Mouse (Mus musculus): ENCODE results near the gene Actr3. TPM values are rescaled to one million over a fixed set of nuclear protein-coding genes. Genes with fewer than 3 reads are reported as not detected.
"Not testable (repeated sequence)": the region's sequence is repeated elsewhere in the genome, so short reads cannot be mapped to it uniquely, and the experiment has no call there.

Gene Actr3
- polyA plus RNA-seq, 2 experiments from 2014 or later: 596 to 674 TPM

GRCm38 (mm10) chr1:125438826-125439225 lies 3.3 kb upstream of the Actr3 start:
- ATAC-seq: no peak

DNA sequence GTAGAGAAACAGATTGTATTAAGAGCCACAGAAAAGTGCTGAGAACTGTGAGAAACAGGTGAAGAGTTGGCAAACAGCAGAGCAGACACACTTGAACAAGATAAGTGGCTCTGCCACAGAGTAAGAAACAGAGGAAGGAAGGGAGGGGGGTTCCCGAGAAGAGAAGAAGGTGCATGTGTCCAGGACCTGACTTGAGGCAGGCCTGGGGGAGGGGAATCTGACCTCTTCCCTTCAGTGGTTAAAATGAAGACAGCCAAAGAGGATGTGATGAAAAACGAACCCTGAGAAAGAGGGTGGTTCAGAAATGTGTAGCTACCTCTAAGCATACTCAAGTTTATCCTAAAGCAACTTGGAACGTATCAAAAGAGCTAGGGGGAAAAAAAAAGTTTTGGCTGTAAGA lies 2.4 kb upstream of the Actr3 start:
- ATAC-seq: no peak

DNA sequence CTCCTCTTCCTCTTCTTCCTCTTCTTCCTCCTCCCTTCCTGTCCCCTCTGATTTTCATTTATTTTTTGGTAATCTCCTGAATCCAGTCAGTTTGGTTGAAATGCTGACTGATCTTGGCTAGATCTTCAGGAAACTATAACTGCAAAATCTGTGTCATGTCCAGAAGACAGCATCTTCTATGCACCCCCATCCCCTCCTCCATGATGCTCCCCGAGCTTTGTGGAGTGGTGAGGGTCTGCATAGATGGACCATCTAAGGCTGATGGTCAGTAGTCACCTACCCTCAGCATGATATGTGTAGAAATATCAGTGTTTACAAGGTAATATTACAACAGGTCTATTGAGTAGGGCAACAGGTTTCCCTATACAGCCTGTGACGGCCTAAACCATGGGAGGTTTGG lies 1.6 kb upstream of the Actr3 start:
- ATAC-seq: no peak

DNA sequence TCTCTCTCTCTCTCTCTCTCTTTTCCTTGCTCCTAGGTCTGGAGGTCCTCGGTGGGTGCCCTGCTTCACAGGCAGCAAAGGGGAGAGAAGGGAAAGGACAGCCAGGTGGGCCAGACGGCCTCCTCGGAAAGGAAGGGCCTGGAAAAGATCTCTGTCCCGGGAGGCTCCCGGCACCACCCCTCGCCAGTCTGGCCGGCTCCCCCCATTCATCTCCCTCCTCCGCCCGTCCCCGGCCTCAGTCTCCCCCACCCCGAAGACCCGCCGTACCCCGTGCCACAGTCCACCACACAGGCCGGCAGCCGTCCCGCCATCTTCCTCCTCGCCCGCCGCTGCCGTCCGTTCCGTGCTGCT lies 534 bp downstream of the Actr3 start:
- ATAC-seq: no peak

DNA sequence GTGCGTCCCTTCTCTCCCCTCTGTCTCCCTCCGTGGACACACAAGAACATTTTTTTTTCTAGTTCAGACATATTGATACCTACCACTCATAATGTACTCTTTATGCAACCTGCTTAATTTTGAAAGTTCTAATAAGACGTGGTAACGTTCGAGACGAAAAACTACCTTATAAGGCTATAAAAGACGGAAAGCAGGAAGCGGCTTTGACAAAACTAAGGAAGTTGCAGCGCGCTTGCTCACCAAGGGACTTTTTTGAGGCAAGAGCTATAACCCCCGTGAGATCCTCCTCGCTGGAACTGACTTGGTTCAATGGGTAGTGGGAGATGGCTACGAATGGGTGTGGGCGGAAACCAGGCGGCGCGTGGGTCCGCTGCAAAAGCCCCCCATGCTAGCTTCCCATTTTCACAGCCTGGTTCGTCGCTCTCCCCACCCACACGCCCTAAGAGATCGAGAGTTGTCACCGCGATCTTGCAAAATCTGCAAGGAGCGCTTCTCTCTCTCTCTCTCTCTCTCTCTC lies 984 bp downstream of the Actr3 start:
- ATAC-seq: peak; percentile 55

GRCm38 (mm10) chr1:125431286-125431685 lies 4.2 kb downstream of the Actr3 start:
- no peak for ATAC-seq

GRCm38 (mm10) chr1:125430737-125431136 lies 4.8 kb downstream of the Actr3 start:
- peak; percentile 26 for ATAC-seq

DNA sequence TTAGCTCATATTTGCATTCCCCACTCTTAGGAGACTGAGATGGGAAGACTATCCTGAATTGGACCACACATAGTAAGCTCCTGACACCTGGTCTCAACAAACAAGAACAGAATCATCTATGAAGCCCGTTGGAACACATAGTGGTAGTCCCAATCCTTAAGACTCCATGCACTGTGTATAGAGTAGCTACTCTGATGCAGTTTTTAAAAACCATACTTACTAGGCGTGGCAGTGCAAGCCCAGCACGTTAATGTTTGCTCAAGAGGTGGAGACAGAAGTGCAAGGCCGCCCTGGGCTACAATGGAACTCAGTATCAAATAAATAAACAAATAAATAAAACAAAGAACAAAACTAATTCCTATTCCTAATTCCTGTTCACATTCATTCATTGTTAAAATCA lies 5.5 kb downstream of the Actr3 start:
- ATAC-seq: no peak

DNA sequence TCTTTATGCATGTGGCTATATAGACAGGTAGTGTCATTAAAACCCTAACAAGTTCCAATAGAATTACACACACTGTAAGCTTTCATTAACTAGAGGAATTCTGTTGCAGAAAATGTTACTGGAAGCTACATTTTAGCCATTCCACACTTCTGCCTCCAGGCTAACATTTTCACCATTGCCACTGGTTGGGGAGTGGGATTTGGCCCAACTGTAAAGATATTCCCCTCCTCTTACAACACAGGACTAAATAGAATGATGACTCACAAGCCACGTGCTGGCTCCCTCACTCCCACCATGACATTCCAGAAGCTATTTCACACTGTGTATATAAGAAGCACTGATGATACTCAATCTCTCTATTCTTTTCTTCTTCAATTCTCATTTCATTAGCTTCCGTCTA lies 7.2 kb downstream of the Actr3 start:
- no peak for ATAC-seq

GRCm38 (mm10) chr1:125426387-125427045 lies 9.0 kb downstream of the Actr3 start:
- peak; percentile 41 for ATAC-seq

DNA sequence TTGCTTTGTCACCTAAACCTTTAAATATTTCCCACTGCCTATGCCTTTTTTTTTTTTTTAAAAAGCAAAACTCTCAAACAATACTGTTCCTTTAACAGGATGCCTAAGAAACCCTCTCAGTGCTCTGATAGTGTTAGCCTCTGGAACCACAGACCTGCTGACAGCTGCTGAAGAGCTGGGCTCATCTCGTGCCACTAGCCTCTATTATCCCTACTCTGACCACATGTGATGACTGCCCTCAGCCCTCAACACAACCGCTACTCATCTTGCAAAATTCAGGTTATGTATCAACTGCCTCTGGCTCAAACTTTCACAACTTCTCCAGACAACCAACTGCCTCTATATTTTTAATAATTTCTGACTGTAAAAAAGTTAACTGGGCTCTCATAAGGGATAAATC lies 15.6 kb downstream of the Actr3 start:
- no peak for ATAC-seq

DNA sequence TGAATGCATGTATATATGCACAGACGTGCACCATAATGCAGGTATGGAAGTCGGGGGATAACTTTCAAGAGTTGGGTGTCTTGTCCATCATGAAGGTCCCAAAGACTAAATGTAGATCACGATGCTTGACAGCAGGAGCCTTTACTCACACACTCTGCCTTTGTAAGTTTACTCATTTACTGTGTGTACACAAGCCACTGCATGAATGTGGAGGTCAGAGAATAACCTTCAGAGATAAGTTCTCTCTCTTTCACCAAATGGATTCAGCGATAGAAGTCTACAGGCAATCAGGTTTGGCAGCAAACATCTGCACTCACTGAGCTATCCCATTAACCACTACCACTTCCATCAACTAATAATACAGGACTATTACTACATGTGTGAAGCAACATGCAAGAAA lies 16.8 kb downstream of the Actr3 start:
- ATAC-seq: no peak

GRCm38 (mm10) chr1:125407220-125407619 lies 28.3 kb downstream of the Actr3 start:
- ATAC-seq: no peak

- no peak for ATAC-seq
These were observed 40.1 kb downstream of the Actr3 start for GRCm38 (mm10) chr1:125395391-125395790.

GRCm38 (mm10) chr1:125393324-125393723 lies 42.2 kb downstream of the Actr3 start:
- not testable (repeated sequence) for ATAC-seq

- ATAC-seq: not testable (repeated sequence)
These were observed 45.3 kb downstream of the Actr3 start for GRCm38 (mm10) chr1:125390065-125390754.

DNA sequence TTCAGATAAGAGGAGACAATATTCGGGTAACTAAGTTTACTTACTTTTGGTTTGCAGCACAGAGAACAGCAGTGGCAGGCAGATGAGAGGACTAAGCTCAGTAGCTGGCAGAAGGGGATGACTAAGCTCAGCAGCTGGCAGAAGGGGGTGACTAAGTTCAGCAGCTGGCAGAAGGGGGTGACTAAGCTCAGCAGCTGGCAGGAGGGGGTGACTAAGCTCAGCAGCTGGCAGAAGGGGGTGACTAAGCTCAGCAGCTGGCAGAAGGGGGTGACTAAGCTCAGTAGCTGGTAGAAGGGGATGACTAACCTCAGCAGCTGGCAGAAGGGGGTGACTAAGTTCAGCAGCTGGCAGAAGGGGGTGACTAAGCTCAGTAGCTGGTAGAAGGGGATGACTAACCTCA lies 45.9 kb downstream of the Actr3 start:
- ATAC-seq: not testable (repeated sequence)

DNA sequence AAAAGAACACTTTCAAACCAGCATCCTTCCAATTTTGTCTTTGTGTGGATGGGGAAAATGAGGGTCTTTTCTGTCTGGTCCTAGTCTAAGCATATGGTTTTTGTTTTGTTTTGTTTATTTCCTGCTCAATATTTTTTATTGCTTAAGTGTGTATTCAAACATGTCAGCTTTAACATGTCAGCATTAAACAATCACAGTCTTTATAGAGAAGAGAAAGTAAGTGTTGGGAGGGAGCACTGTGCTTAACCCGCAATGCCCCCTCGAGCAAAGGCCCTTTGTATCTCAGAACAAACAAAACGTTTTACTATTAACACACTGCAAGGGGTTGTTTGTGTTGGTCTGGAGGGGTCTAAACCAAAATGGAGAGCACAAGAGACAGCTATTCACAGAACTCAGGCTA lies 47.2 kb downstream of the Actr3 start:
- no peak for ATAC-seq

GRCm38 (mm10) chr1:125386217-125386616 lies 49.3 kb downstream of the Actr3 start:
- ATAC-seq: no peak

- ATAC-seq: peak; percentile 49
These were observed 52.9 kb downstream of the Actr3 start for GRCm38 (mm10) chr1:125382622-125383021.

DNA sequence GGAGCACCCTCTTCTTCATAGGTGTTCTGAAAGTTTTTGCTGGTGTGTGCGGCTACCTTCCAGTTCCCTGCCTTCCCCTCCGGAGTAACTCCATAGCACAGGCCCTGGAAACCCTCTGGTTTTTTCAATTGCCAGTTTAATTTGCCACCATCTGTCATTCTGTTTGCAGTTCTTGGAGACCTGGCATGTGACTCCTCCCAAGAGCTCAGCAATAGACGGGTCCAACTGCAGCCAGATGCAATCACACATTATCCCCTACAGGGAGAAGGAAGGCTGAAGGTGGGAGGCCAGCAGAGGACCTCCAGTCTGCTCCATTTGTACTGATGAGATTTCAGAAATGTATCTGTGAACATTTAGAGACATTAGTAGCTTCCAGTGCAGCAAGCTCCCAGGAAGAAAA lies 56.6 kb downstream of the Actr3 start:
- no peak for ATAC-seq

DNA sequence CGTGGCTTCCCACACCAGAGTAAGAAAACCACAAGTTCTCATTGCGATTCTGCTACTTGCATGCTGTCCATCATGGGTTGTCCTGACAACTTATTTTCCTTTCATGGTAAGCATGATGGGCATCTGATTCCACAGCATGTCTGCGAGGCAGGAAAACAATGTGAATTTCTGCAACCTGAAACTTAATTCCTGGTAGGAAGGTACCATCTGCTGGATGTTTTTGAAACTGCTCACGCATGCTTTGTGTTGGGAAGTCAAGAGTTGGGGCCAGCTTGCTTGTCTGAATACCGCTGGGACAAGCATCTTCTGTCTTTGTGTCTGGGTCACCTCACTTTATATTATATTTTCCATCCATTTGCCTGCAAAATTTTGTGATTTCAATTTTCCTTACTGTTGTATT lies 62.7 kb downstream of the Actr3 start:
- ATAC-seq: no peak

DNA sequence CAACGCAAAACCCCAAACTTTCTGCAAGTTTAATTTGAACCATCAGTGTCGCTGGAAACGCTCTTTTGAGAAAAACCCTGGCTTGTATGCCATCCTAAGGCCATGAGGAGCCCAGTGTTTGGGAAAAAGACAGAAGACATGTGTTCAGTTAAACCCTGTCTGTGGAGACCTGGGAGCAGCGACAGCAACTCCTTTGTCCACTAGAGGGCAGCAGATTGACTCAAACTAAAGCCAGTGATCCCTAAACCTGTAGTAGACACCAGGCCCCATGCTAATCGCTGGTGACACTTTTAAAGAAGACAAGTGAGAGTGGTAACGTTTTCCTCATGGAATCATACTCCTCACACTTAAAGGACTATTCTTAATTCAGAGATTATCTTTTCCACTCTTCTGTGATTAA lies 64.7 kb downstream of the Actr3 start:
- ATAC-seq: no peak

DNA sequence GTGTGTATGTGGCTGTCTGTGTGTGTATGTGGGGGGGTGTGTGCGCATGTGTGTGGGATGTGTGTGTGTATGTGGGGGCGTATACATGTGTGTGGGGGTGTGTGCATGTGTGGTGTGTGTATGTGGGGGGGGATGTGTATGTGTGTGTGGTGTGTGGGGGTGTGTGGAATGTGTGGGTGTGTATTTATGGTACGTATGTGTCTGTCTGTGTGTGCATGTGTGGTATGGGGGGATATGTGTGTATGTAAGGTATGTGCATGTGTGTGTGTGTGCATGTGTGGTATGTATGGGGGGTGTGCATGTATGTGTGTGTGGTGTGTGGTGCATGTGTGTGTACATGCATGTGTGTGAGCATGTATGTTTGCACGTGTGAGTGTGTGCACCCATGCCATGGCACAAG lies 70.0 kb downstream of the Actr3 start:
- ATAC-seq: no peak
